Mouse (Mus musculus) erythroblast, embryonic 14.5 days (primary cell): Measurements from ENCODE around the gene Tmem254b. TPM values are rescaled to one million over a fixed set of nuclear protein-coding genes. Genes with fewer than 3 reads are reported as not detected.
"Not testable (repeated sequence)": the region's sequence is repeated elsewhere in the genome, so short reads cannot be mapped to it uniquely, and the experiment has no call there.

Experiments
- H3K27me3 ChIP-seq: 2 replicates; pipeline ENCODE4 v1.6.1; 2012; ENCODE audit warnings: inconsistent platforms; ENCODE audit not compliant: control insufficient read depth
- H3K36me3 ChIP-seq: 2 replicates; pipeline ENCODE4 v1.6.1; 2012; ENCODE audit warnings: mild to moderate bottlenecking, inconsistent platforms; ENCODE audit not compliant: control insufficient read depth
- H3K4me1 ChIP-seq: 2 replicates; pipeline ENCODE4 v1.6.1; 2012; ENCODE audit warnings: inconsistent platforms; ENCODE audit not compliant: control insufficient read depth
- H3K4me3 ChIP-seq: replicated peaks from 2 replicates; pipeline ENCODE3; 2012; ENCODE audit warnings: moderate library complexity, mild to moderate bottlenecking, inconsistent platforms
- H3K9me3 ChIP-seq: 2 replicates; pipeline ENCODE4 v1.6.1; 2012; ENCODE audit warnings: low read length, inconsistent platforms, mixed read lengths; ENCODE audit not compliant: control insufficient read depth
- polyA plus RNA-seq: library from polyadenylated mRNA; stranded (reverse); fragments of >175 nt; gene quantifications from 2 replicates; pipeline ENCODE4 v1.2.3, GENCODE M21; 2012

Gene Tmem254b
- 0.06 TPM in 1 of 2 replicates, not detected in the other for polyA plus RNA-seq

DNA sequence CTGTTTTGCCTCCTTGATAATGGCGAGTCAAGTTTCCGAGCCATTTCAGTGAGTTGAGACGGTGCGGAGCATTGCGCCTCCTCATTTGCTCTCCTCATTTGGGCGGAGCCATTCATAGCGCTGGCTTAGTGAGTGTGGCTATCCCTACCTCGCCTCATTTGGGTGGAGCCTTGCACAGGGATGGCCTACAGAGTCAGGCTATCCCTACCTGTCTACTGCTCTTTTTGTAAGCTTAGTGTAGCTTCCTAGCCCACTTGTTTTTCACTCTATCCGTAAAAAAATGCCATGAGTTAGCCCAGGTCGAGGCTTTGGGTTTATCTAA, at the start of gene Tmem254b:
Gene Tmem254b, minus strand, starts transcription at position 116 of the 322 bp plus-strand sequence.
- not testable (repeated sequence) for H3K36me3 ChIP-seq, H3K27me3 ChIP-seq, H3K4me1 ChIP-seq, H3K4me3 ChIP-seq, H3K9me3 ChIP-seq

DNA sequence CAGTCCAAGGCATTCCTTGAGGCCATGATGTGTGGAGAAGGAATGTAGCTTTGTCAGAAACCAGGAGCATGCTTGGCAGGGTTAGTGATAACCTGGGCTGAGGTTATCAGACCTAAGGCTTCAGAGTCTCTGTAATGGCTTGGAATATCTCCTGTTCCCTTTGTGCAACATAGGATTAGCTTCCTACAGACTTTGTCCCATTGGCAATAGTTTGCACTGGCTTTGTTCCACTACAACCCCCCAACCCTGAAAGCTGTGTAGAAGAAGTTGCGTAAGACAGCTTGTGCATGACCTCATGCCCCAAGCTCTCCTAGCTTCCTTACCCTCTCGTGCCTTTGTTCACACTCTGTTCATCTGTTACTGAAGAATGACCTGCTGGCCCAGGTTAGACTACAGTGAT, 30.3 kb upstream of the Tmem254b start:
- H3K9me3 ChIP-seq, H3K27me3 ChIP-seq, H3K4me1 ChIP-seq, H3K4me3 ChIP-seq, H3K36me3 ChIP-seq: not testable (repeated sequence)

DNA sequence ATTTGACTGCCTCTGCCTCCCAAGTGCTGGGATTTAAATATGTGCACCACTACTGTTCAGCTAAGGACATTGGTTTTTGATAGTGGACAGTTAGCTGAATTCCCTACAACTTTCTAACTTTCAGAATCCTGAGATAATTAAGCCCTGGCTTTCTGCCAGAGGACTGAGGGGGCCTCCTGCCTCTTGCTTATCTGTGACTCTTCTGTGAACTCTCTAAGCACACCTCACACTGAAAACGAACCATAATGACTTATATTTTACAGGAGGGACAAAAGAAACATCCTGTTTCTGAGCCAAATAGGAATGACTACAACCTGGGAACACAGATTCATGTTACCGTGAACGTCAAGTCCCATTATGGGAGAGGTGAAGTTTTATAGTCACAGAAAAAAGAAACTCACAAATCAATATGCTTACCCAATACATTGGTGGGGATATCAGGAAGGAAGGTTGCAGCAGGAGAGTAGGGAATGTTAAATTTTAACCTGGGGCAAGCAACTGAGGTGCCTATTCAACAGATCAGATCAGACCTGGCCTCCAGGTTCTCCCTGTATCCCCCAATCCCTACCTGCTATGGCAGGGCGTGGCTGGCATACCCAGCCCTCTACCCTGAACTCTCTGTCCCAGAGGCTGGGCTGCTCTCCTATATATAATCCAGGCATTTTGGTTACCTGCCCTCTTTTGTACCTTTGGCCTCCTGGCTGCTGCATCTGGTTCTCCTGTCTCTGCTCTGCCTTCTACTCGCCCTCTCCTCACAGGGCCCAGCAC, 9.6 kb upstream of the Tmem254b start:
- not testable (repeated sequence) for H3K4me3 ChIP-seq, H3K27me3 ChIP-seq, H3K4me1 ChIP-seq, H3K36me3 ChIP-seq, H3K9me3 ChIP-seq

DNA sequence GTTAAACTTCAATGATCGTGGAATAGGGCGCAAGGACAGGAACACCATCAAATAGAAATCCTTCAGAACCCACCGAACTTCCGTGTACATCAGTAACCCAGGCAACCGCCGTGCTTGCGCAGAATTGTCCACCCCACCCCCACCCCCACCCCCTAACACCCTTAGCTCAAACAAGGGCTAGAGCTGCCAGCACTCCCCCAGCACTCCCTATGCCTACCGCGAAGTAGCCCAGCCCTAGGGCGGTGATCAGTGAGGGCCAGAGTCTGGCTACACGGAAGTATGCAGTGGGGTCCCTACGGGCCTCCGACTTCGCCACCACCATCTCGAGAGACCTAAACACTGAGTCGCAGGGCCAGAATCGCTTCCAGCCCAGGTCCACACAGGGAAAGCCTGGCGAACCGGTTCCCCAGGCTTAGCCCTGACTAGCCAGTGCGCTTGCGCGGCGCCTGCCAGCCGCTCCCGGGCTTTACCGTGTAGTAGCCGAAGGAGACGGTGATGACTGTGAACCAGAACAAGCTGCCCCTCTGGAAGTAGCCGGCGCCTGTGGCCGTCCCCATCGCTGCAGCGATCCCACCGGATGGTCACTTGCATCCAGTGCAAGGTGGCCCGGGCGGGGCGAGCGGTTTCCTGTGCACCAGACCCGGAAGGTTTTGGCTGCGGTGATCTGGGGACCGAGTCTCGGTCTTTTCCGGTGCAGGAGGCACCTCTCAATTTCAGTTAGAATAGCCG, 480 bp downstream of the Tmem254b start:
- H3K4me3 ChIP-seq, H3K36me3 ChIP-seq, H3K4me1 ChIP-seq, H3K27me3 ChIP-seq, H3K9me3 ChIP-seq: not testable (repeated sequence)

DNA sequence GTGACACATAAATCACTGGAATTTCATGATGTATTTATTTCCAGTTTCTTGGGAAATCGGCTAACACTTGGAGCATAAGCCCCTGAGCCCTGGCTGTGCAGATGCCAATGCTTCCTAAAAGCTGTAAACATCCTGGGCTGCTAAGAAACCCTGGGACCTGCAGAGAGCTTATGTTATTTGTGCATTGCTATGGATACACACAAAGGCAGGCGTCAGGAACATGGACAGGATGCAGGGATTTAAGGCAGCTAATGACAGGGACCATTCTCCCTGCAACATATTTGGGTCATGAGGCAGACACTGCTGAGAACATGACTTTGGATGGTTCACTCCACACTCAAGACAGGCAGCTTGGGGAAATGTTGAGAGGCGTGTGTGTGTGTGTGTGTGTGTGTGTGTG, 9.0 kb downstream of the Tmem254b start:
- not testable (repeated sequence) for H3K4me3 ChIP-seq, H3K9me3 ChIP-seq, H3K27me3 ChIP-seq, H3K36me3 ChIP-seq, H3K4me1 ChIP-seq

DNA sequence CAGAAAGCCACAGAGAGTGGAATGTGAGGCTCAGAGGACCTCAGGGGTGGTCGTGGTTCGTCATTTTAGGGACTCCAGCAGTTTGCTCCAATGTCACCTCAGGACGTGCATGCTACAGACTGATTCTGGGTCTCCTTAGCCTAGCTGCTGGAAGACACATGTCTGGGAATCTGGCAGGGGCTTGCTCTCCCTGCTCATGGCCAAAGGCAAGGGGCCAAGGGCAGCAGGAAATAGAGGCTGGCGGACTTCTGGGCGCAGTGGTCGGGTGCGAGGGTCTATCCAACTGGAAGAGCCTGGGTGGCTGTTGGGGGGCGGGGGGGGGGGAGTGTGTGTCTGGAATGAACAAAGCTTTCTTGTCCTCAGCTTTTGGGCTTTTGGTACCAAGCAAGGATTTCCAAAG, 18.5 kb downstream of the Tmem254b start:
- not testable (repeated sequence) for H3K36me3 ChIP-seq, H3K9me3 ChIP-seq, H3K4me3 ChIP-seq, H3K27me3 ChIP-seq, H3K4me1 ChIP-seq

DNA sequence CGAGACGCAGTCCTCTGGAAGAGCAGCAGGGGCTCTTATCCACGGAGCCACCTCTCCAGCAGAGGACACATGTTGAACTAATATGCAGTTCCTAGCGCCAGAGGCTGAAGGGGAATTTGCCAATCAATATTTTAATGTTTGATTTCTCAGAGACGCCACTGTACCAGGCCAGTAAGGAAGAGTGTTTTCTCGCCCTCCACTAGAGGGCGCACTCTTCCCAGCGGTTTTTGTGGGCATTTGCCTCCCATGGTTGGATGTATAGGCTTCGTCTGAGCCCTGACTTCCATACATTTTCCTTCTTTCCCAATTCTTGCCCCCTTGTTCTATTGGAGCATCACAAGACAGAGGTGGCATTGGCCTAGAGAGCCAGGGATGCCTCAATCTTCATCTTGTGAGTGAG, 20.2 kb downstream of the Tmem254b start:
- not testable (repeated sequence) for H3K36me3 ChIP-seq, H3K4me1 ChIP-seq, H3K9me3 ChIP-seq, H3K27me3 ChIP-seq, H3K4me3 ChIP-seq

DNA sequence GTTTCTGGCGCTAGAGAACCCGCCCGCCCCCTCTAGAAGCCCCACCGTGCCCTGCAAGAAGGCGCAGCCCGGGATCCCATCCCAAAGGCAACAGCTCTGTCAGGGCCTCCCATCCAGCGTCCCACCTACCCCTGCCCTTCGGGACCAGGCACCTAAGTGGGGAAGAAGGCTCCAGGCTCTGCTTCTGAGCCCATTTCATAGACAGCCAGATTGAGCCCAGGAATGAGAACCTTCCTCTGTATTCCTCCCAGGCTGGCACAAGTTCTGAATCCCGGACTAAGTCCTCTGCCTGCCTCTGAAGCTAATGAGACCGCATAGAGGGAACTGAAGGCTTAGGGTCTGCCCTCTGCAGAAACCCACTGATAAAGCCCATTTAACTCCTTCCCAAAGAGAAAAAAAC, 24.5 kb downstream of the Tmem254b start, which contains the start of gene Plac9b:
Gene Plac9b, minus strand, starts transcription at position 101 of the 400 bp plus-strand sequence.
- H3K9me3 ChIP-seq, H3K27me3 ChIP-seq, H3K36me3 ChIP-seq, H3K4me1 ChIP-seq, H3K4me3 ChIP-seq: not testable (repeated sequence)

DNA sequence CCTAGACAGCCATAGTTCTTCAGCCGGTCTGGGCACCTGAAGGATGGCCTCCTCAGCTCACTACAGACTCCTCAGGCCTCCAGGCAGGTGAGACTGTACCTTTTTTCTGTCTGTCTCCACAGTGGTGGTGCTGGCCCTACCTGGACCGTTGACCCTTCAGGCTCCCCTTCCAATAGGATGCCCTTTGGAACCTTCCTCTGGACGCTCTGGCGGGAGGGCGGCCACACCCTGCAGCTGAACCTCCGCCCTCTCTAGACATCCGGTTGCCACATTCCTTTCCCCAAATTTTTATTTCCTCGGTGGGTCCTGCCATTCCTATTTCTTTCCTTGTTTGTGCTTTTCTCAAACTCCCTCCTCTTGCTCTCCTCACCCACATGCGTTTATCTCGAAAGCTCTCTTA, 25.2 kb downstream of the Tmem254b start:
- H3K9me3 ChIP-seq, H3K27me3 ChIP-seq, H3K36me3 ChIP-seq, H3K4me3 ChIP-seq, H3K4me1 ChIP-seq: not testable (repeated sequence)

DNA sequence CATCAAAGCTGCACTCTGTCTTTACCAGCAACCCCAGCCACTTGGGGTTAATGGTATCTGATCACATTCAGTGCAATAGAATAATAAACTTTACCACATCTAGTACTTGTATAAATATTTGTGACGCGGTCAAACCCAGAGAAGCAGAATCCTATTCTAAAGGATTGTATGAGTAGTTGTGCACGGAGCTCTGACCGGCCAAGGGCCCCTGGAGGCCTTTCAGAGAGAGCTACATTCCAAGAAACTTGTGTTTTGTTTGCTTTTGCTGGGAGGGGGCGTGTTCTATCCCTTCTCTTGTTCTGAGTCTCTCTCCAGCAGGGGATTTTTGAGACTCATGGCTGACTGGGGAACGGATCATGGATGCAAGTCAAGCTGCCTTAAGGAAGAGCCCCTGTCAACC, 31.8 kb downstream of the Tmem254b start:
- H3K9me3 ChIP-seq, H3K4me3 ChIP-seq, H3K36me3 ChIP-seq, H3K4me1 ChIP-seq, H3K27me3 ChIP-seq: not testable (repeated sequence)

DNA sequence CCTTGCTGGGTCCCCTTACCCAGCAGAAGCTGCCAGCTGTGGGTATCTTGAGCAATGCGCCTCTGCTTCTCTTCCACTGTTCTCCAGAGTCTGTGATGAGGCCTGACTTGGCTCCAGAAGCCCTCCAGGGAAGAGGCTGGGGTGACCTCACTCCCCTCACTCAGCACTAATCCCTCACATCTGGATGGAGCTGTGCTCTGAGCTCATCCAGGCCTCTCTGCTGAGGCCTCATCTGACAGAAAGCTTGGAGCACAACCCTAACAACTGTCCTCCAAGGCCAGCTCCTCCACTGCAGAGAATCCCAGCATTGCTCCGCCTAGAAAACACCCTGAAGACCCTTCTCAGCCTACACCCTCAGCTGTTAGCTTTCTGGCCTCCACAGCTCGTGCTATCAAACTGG, 32.9 kb downstream of the Tmem254b start:
- not testable (repeated sequence) for H3K27me3 ChIP-seq, H3K36me3 ChIP-seq, H3K4me1 ChIP-seq, H3K4me3 ChIP-seq, H3K9me3 ChIP-seq

DNA sequence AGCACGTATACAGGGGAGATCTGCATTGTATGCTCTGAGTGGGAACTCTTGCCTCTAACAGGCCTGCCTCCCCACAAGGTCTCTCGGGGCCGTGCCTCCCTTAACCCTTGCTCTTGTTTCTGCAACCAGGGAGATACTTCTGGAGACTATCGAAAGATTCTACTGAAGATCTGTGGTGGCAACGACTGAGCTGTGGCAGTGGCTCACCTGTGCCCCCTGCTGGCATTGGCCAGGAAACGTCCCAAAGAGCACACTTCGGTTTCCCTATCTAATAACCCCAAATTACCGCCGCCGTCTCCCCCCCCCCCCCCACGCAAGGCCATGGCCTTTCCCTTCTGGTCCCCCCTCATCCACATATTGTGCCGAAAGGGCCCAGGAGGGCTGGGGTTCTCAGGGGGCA, 41.6 kb downstream of the Tmem254b start:
- not testable (repeated sequence) for H3K4me1 ChIP-seq, H3K4me3 ChIP-seq, H3K27me3 ChIP-seq, H3K9me3 ChIP-seq, H3K36me3 ChIP-seq

DNA sequence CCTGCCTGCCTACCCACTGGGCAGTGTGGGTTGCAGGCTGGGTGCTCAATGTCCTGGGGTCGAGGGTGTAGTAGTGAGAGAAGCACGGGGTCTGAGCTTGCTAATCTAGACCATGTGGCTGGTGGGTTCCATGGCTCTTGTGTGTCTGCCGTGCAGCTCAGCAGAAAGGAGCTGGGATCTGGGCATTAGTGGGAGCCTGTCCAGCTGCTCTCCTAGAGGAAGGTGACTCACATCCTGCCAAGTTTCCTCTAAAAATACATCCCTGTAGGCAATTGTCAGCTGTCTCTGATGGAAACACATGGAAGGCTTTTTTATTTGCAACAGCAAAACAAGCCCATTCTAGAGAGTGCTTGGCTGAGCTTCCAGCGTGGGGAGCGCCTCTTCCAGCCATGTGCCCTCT, 44.4 kb downstream of the Tmem254b start:
- not testable (repeated sequence) for H3K27me3 ChIP-seq, H3K9me3 ChIP-seq, H3K4me3 ChIP-seq, H3K36me3 ChIP-seq, H3K4me1 ChIP-seq

DNA sequence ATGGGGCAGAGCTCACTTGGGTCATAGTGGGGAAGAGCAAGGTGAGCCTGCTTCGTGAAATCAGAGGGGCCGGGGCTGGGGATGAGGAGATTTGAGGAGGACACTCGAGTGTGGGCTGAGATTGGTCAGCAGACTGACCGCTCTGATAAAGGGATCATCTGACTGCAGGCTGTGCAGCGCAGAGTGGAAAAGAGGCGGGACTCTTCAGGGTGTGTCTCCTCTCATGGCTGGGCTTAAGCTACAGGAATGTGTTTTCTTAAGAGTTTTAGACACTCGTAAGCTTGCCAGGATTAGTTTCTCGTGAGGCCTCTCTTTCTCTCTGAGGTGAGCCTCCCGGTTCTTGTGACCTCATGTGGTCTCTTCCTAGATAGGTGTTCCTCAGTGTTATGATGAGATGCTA, 45.7 kb downstream of the Tmem254b start:
- H3K9me3 ChIP-seq, H3K4me1 ChIP-seq, H3K27me3 ChIP-seq, H3K4me3 ChIP-seq, H3K36me3 ChIP-seq: not testable (repeated sequence)

DNA sequence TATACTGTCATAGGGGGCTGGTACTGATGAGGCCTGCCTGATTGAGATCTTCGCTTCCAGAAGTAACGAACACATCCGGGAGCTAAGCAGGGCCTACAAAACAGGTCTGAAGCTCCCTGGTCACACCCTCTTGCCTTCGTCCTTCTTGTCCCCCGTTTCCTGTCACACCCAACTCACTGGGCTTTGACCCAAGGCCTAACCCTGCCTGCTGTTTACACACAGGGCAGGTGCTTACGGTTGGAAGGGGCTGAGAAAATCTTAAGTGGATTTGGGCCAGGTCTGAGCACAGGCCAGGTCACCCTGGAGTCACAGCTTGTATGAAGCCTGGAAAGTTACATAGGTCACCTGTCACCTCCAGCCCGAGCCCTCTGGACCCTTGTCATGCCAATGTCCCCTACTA, 50.8 kb downstream of the Tmem254b start:
- not testable (repeated sequence) for H3K36me3 ChIP-seq, H3K4me3 ChIP-seq, H3K9me3 ChIP-seq, H3K27me3 ChIP-seq, H3K4me1 ChIP-seq
